ENCODE assay signal across 8 mouse cellular contexts in genomic region chr3:96104261-96105065, GRCm38 (mm10). TPM values are rescaled to one million over a fixed set of nuclear protein-coding genes. Genes with fewer than 3 reads are reported as not detected.
DNase-seq lines count a peak whose midpoint lies in the region; ATAC-seq lines count a peak whose summit lies in the region.

Gene Otud7b, plus strand, starts transcription at chr3:96104527.

- ATAC-seq in activated CD4-positive, CD25-positive, alpha-beta regulatory T cell, adult 4 months = peak; percentile 50
- peak; percentile 46 for ATAC-seq in common myeloid progenitor, adult 5-6 weeks (replicated peaks; ENCODE audit: low read depth, poor library complexity, severe bottlenecking)
- ATAC-seq in megakaryocyte progenitor cell, adult 5-6 weeks (replicated peaks; ENCODE audit: poor library complexity) = peak; percentile 76

- DNase-seq in gastrocnemius, adult 8-10 months (ENCODE audit: low spot score in 2 of 2) = peak; percentile 69 to 80
- DNase-seq in hindlimb bud, embryonic 11.5 days (ENCODE audit: extremely low spot score, low read depth, low spot score) = peak; percentile 10
- DNase-seq in left cerebral cortex, postnatal 10 days (ENCODE audit: extremely low spot score in 1 of 2, low spot score in 2 of 2) = peak; percentile 57 to 90
- peak; percentile 73 for DNase-seq in right cerebral cortex, postnatal 14 days
- DNase-seq in urinary bladder, postnatal 36 days (ENCODE audit: low spot score in 2 of 2) = peak; percentile 73 to 76

- intact Hi-C loops in left cerebral cortex, postnatal 10 days (cut with DNase I) = loop anchor here (5.0 kb wide), 1 partner anchor 33 kb away; no protein-coding TSS in a partner anchor

RNA-seq across cellular contexts. Expression of gene Otud7b, which starts in this region (rescaled TPM):
- 10 to 100 TPM in 1 of 2 experiments, 1 to 10 TPM in 1; 8.0 to 12.0 TPM for polyA plus RNA-seq in activated CD4-positive, CD25-positive, alpha-beta regulatory T cell, adult 4 months (2017; shearing (Covaris generic))
- total RNA-seq in common myeloid progenitor, adult 5-6 weeks (2017) = 10.9 and 11.8 TPM in 2 replicates
- 10 to 100 TPM; 61.8 to 77.4 (median 75.8) TPM for total RNA-seq in gastrocnemius, adult 8-10 months (2022)
- total RNA-seq in left cerebral cortex, postnatal 10 days (2021) = 10 to 100 TPM; 13.4 to 17.6 TPM
- total RNA-seq in megakaryocyte progenitor cell, adult 5-6 weeks (2015) = 3.0 and 3.2 TPM in 2 replicates
- total RNA-seq in megakaryocyte progenitor cell, adult 5-6 weeks (2017) = 4.9 and 12.7 TPM in 2 replicates

Comparison
In these comparisons a context has a peak if more than half of its experiments do, and no peak if none do; other contexts are left out.
1. Peak in every context shown above with its lines: DNase-seq and ATAC-seq.
2. DNase-seq: peak in every context shown above with its lines; median percentile 74 in gastrocnemius, adult 8-10 months; 74 in urinary bladder, postnatal 36 days; 74 in left cerebral cortex, postnatal 10 days; 73 in right cerebral cortex, postnatal 14 days; 10 in hindlimb bud, embryonic 11.5 days.